Mouse (Mus musculus) liver, adult 2 months (tissue): ENCODE results near the gene Washc1.

Experiments
- CTCF ChIP-seq: fragments of 200-500 bp; IDR thresholded peaks from 2 replicates; pipeline ENCODE4 v1.5.1; 2011; ENCODE audit warnings: low read depth, low read length, control low read depth
- POLR2A ChIP-seq: fragments of 200-500 bp; IDR thresholded peaks from 2 replicates; pipeline ENCODE4 v1.6.1; 2011; ENCODE audit warnings: low read length, control low read depth; ENCODE audit not compliant: insufficient read depth; ENCODE audit errors: extremely low read depth

DNA sequence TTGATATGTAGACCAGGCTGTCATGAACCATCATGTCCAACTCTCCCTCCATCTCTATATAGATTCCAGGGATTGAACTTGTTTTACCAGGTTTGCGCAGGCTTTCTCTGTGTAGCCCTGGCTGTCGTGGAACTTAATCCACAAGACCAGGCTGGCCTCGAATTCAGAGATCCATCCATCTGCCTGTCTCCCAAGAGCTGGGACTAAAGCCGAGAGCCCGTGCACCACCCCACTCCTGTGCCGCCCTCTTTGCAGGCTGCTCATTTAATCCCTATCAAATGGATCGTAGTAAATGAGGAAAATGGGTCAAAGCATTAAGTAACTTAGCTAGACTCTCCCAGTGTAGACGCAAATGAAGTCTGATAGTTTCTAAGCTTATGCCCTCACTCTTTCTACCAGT, 3.9 kb upstream of the Washc1 start:
- TF ChIP-seq POLR2A (no peak), CTCF (no peak)
